Mouse (Mus musculus): ENCODE data around the gene Adar. TPM values are rescaled to one million over a fixed set of nuclear protein-coding genes. Genes with fewer than 3 reads are reported as not detected.
"Not testable (repeated sequence)": the region's sequence is repeated elsewhere in the genome, so short reads cannot be mapped to it uniquely, and the experiment has no call there.

Gene Adar
- polyA plus RNA-seq, 1 experiment from 2014 or later, result 14.9 TPM

- H3K4me3 ChIP-seq (ENCODE audit: low read depth, low read length), result no peak overlapping the region
- H3K9me3 ChIP-seq (replicated peaks; ENCODE audit: control insufficient read depth, low read length), result no peaks in the 10 kb centered on the region
- peaks cover 11% of the 10 kb centered on the region for H3K36me3 ChIP-seq (replicated peaks; ENCODE audit: control insufficient read depth, insufficient read depth, low read depth, low read length)
- H3K4me2 ChIP-seq (ENCODE audit: low read depth, low read length), result no peak overlapping the region
- no peak overlapping the region for H3K9ac ChIP-seq (replicated peaks; ENCODE audit: low read length)
- no peak for DNase-seq (ENCODE audit: low spot score)
- H3K4me1 ChIP-seq (ENCODE audit: control insufficient read depth, insufficient read depth, low read length), result no peaks in the 10 kb centered on the region
- H3K27me3 ChIP-seq (ENCODE audit: control insufficient read depth, insufficient read depth, low read length), result no peaks in the 10 kb centered on the region
- no peak for ATAC-seq (replicated peaks; ENCODE audit: insufficient number of reproducible peaks, low FRiP score, low TSS enrichment, low read depth)
- no peak overlapping the region for H3K27ac ChIP-seq (replicated peaks; ENCODE audit: low read depth, low read length)
- WGBS, result 82% methylated on average over 6 of the region's 6 CpGs
Observed at GRCm38 (mm10) chr3:89786275-89786674, 71.5 kb downstream of the Adar start.

GRCm38 (mm10) chr3:89788680-89789352 lies 74.0 kb downstream of the Adar start:
- Histone ChIP-seq H3K4me3 (ENCODE audit: low read depth, low read length) (no peak overlapping the region), H3K36me3 (replicated peaks; ENCODE audit: control insufficient read depth, insufficient read depth, low read depth, low read length) (no peaks in the 10 kb centered on the region), H3K9ac (replicated peaks; ENCODE audit: low read length) (no peak overlapping the region), H3K4me2 (ENCODE audit: low read depth, low read length) (no peak overlapping the region), H3K4me1 (ENCODE audit: control insufficient read depth, insufficient read depth, low read length) (no peaks in the 10 kb centered on the region), H3K27ac (replicated peaks; ENCODE audit: low read depth, low read length) (no peak overlapping the region), H3K27me3 (ENCODE audit: control insufficient read depth, insufficient read depth, low read length) (no peaks in the 10 kb centered on the region), H3K9me3 (replicated peaks; ENCODE audit: control insufficient read depth, low read length) (no peaks in the 10 kb centered on the region)
- ATAC-seq (replicated peaks; ENCODE audit: insufficient number of reproducible peaks, low FRiP score, low TSS enrichment, low read depth) (no peak), DNase-seq (ENCODE audit: low spot score) (no peak)
- 78% methylated on average over 16 of the region's 16 CpGs for WGBS

- ATAC-seq (replicated peaks; ENCODE audit: insufficient number of reproducible peaks, low FRiP score, low TSS enrichment, low read depth) (no peak), DNase-seq (ENCODE audit: low spot score) (no peak)
- Histone ChIP-seq H3K27ac (replicated peaks; ENCODE audit: low read depth, low read length) (no peak overlapping the region), H3K4me2 (ENCODE audit: low read depth, low read length) (no peak overlapping the region), H3K9me3 (replicated peaks; ENCODE audit: control insufficient read depth, low read length) (no peaks in the 10 kb centered on the region), H3K4me3 (ENCODE audit: low read depth, low read length) (no peak overlapping the region), H3K27me3 (ENCODE audit: control insufficient read depth, insufficient read depth, low read length) (no peaks in the 10 kb centered on the region), H3K36me3 (replicated peaks; ENCODE audit: control insufficient read depth, insufficient read depth, low read depth, low read length) (no peaks in the 10 kb centered on the region), H3K4me1 (ENCODE audit: control insufficient read depth, insufficient read depth, low read length) (no peaks in the 10 kb centered on the region), H3K9ac (replicated peaks; ENCODE audit: low read length) (no peak overlapping the region)
- 72% methylated on average over 2 of the region's 2 CpGs for WGBS
Observed at GRCm38 (mm10) chr3:89794616-89795015, 79.8 kb downstream of the Adar start.

- Histone ChIP-seq H3K9me3 (replicated peaks; ENCODE audit: control insufficient read depth, low read length) (no peaks in the 10 kb centered on the region), H3K27me3 (ENCODE audit: control insufficient read depth, insufficient read depth, low read length) (no peaks in the 10 kb centered on the region), H3K9ac (replicated peaks; ENCODE audit: low read length) (no peak overlapping the region), H3K36me3 (replicated peaks; ENCODE audit: control insufficient read depth, insufficient read depth, low read depth, low read length) (no peaks in the 10 kb centered on the region), H3K4me1 (ENCODE audit: control insufficient read depth, insufficient read depth, low read length) (no peaks in the 10 kb centered on the region), H3K4me3 (ENCODE audit: low read depth, low read length) (no peak overlapping the region), H3K4me2 (ENCODE audit: low read depth, low read length) (no peak overlapping the region), H3K27ac (replicated peaks; ENCODE audit: low read depth, low read length) (no peak overlapping the region)
- 74% methylated on average over 5 of the region's 5 CpGs for WGBS
- ATAC-seq (replicated peaks; ENCODE audit: insufficient number of reproducible peaks, low FRiP score, low TSS enrichment, low read depth), result no peak
- no peak for DNase-seq (ENCODE audit: low spot score)
Observed at GRCm38 (mm10) chr3:89795746-89796145, 80.9 kb downstream of the Adar start.

GRCm38 (mm10) chr3:89796358-89796757 lies 81.5 kb downstream of the Adar start:
- H3K27me3 ChIP-seq (ENCODE audit: control insufficient read depth, insufficient read depth, low read length), result no peaks in the 10 kb centered on the region
- no peaks in the 10 kb centered on the region for H3K9me3 ChIP-seq (replicated peaks; ENCODE audit: control insufficient read depth, low read length)
- WGBS, result 53% methylated on average over 4 of the region's 4 CpGs

GRCm38 (mm10) chr3:89798518-89798917 lies 83.7 kb downstream of the Adar start:
- 72% methylated on average over 3 of the region's 3 CpGs for WGBS
- H3K27me3 ChIP-seq (ENCODE audit: control insufficient read depth, insufficient read depth, low read length), result no peaks in the 10 kb centered on the region
- H3K9me3 ChIP-seq (replicated peaks; ENCODE audit: control insufficient read depth, low read length), result no peaks in the 10 kb centered on the region
- H3K4me2 ChIP-seq (ENCODE audit: low read depth, low read length), result no peak overlapping the region
- no peak for ATAC-seq (replicated peaks; ENCODE audit: insufficient number of reproducible peaks, low FRiP score, low TSS enrichment, low read depth)
- H3K36me3 ChIP-seq (replicated peaks; ENCODE audit: control insufficient read depth, insufficient read depth, low read depth, low read length), result no peaks in the 10 kb centered on the region
- H3K9ac ChIP-seq (replicated peaks; ENCODE audit: low read length), result no peak overlapping the region
- no peaks in the 10 kb centered on the region for H3K4me1 ChIP-seq (ENCODE audit: control insufficient read depth, insufficient read depth, low read length)
- H3K27ac ChIP-seq (replicated peaks; ENCODE audit: low read depth, low read length), result no peak overlapping the region
- no peak for DNase-seq (ENCODE audit: low spot score)
- H3K4me3 ChIP-seq (ENCODE audit: low read depth, low read length), result no peak overlapping the region

More at GRCm38 (mm10) chr3:89796358-89796757, 81.5 kb downstream of the Adar start:
- Histone ChIP-seq H3K4me3 (ENCODE audit: low read depth, low read length) (no peak overlapping the region), H3K9ac (replicated peaks; ENCODE audit: low read length) (no peak overlapping the region), H3K27ac (replicated peaks; ENCODE audit: low read depth, low read length) (no peak overlapping the region), H3K36me3 (replicated peaks; ENCODE audit: control insufficient read depth, insufficient read depth, low read depth, low read length) (no peaks in the 10 kb centered on the region), H3K4me2 (ENCODE audit: low read depth, low read length) (no peak overlapping the region), H3K4me1 (ENCODE audit: control insufficient read depth, insufficient read depth, low read length) (no peaks in the 10 kb centered on the region)
- no peak for ATAC-seq (replicated peaks; ENCODE audit: insufficient number of reproducible peaks, low FRiP score, low TSS enrichment, low read depth)
- no peak for DNase-seq (ENCODE audit: low spot score)

- DNase-seq (ENCODE audit: low spot score) (no peak), ATAC-seq (replicated peaks; ENCODE audit: insufficient number of reproducible peaks, low FRiP score, low TSS enrichment, low read depth) (no peak)
- H3K27ac ChIP-seq (replicated peaks; ENCODE audit: low read depth, low read length), result no peak overlapping the region
- WGBS, result 4% methylated on average over 12 of the region's 13 CpGs
- no peaks in the 10 kb centered on the region for H3K9me3 ChIP-seq (replicated peaks; ENCODE audit: control insufficient read depth, low read length)
- H3K4me2 ChIP-seq (ENCODE audit: low read depth, low read length), result peak overlapping the region; percentile 27; the same call in 1 of the 2 replicates
- no peaks in the 10 kb centered on the region for H3K27me3 ChIP-seq (ENCODE audit: control insufficient read depth, insufficient read depth, low read length)
- H3K9ac ChIP-seq (replicated peaks; ENCODE audit: low read length), result peak overlapping the region; percentile 34; the same call in 1 of the 2 replicates
- no peaks in the 10 kb centered on the region for H3K36me3 ChIP-seq (replicated peaks; ENCODE audit: control insufficient read depth, insufficient read depth, low read depth, low read length)
- H3K4me3 ChIP-seq (ENCODE audit: low read depth, low read length), result no peak overlapping the region; the same call in 1 of the 2 replicates
- H3K4me1 ChIP-seq (ENCODE audit: control insufficient read depth, insufficient read depth, low read length), result no peaks in the 10 kb centered on the region
Observed at GRCm38 (mm10) chr3:89799476-89799875, 84.7 kb downstream of the Adar start.

- not testable (repeated sequence) for H3K9ac ChIP-seq (replicated peaks; ENCODE audit: low read length); H3K27me3 ChIP-seq (ENCODE audit: control insufficient read depth, insufficient read depth, low read length); DNase-seq (ENCODE audit: low spot score); H3K4me3 ChIP-seq (ENCODE audit: low read depth, low read length); ATAC-seq (replicated peaks; ENCODE audit: insufficient number of reproducible peaks, low FRiP score, low TSS enrichment, low read depth); H3K27ac ChIP-seq (replicated peaks; ENCODE audit: low read depth, low read length); H3K36me3 ChIP-seq (replicated peaks; ENCODE audit: control insufficient read depth, insufficient read depth, low read depth, low read length); H3K4me2 ChIP-seq (ENCODE audit: low read depth, low read length); H3K4me1 ChIP-seq (ENCODE audit: control insufficient read depth, insufficient read depth, low read length); H3K9me3 ChIP-seq (replicated peaks; ENCODE audit: control insufficient read depth, low read length)
- WGBS, result 37% methylated on average over 3 of the region's 3 CpGs
Observed at GRCm38 (mm10) chr3:89800078-89800477, 85.3 kb downstream of the Adar start.
